Mouse (Mus musculus) effector memory CD4-positive, alpha-beta T cell, adult 7 months (primary cell): Measurements from ENCODE around the gene Olfr625-ps1. TPM values are rescaled to one million over a fixed set of nuclear protein-coding genes. Genes with fewer than 3 reads are reported as not detected.

Experiments used
- polyA plus RNA-seq: library from polyadenylated mRNA; unstranded; fragments of 100-300 nt; shearing (Covaris generic); gene quantifications from one replicate; pipeline ENCODE4 v1.2.1, GENCODE M21; 2017

The Olfr625-ps1 gene
- polyA plus RNA-seq: not detected

GRCm38 (mm10) chr7:103682420-103682819 lies at the start of gene Olfr625-ps1:
Gene Olfr625-ps1 (plus strand): TSS chr7:103682720.

GRCm38 (mm10) chr7:103642602-103643001 lies 39.9 kb upstream of the Olfr625-ps1 start, which contains the start of gene Olfr622:
Gene Olfr622 (minus strand): TSS chr7:103642702.

GRCm38 (mm10) chr7:103663598-103663997 lies 18.9 kb upstream of the Olfr625-ps1 start, which contains the start of gene Olfr623:
Gene Olfr623 (minus strand): TSS chr7:103663698.

GRCm38 (mm10) chr7:103671091-103671490 lies 11.4 kb upstream of the Olfr625-ps1 start, which contains the start of gene Olfr624:
Gene Olfr624 (minus strand): TSS chr7:103671191.

GRCm38 (mm10) chr7:103714371-103714770 lies 31.9 kb downstream of the Olfr625-ps1 start, which contains the start of gene Olfr243:
Gene Olfr243 (plus strand): TSS chr7:103714671.

GRCm38 (mm10) chr7:103730074-103730473 lies 47.6 kb downstream of the Olfr625-ps1 start, which contains the start of gene Olfr628:
Gene Olfr628 (plus strand): TSS chr7:103730374.

Other genes with a start within 250 kb of the Olfr625-ps1 start
- gene Olfr605, start 237.3 kb upstream of the Olfr625-ps1 start, polyA plus RNA-seq: not detected
- not detected for gene Olfr606, start 233.7 kb upstream of the Olfr625-ps1 start, polyA plus RNA-seq
- not detected for gene Olfr607, start 218.6 kb upstream of the Olfr625-ps1 start, polyA plus RNA-seq
- gene Olfr608, start 212.8 kb upstream of the Olfr625-ps1 start, polyA plus RNA-seq: not detected
- gene Olfr609, start 184.7 kb upstream of the Olfr625-ps1 start, polyA plus RNA-seq: not detected
- gene Olfr610, start 170.6 kb upstream of the Olfr625-ps1 start, polyA plus RNA-seq: not detected
- not detected for gene Olfr611, start 161.9 kb upstream of the Olfr625-ps1 start, polyA plus RNA-seq
- gene Olfr612, start 140.0 kb upstream of the Olfr625-ps1 start, polyA plus RNA-seq: not detected
- gene Olfr613, start 134.6 kb upstream of the Olfr625-ps1 start, polyA plus RNA-seq: not detected
- 0.23 TPM for gene Olfr615, start 126.6 kb upstream of the Olfr625-ps1 start, polyA plus RNA-seq
- not detected for gene Olfr616, start 113.6 kb upstream of the Olfr625-ps1 start, polyA plus RNA-seq
- not detected for gene Olfr617, start 109.7 kb upstream of the Olfr625-ps1 start, polyA plus RNA-seq
- gene Olfr618, start 92.6 kb upstream of the Olfr625-ps1 start, polyA plus RNA-seq: not detected
- not detected for gene Olfr619, start 82.1 kb upstream of the Olfr625-ps1 start, polyA plus RNA-seq
- gene Olfr620, start 70.2 kb upstream of the Olfr625-ps1 start, polyA plus RNA-seq: 0.45 TPM
- not detected for gene Olfr622, start 40.0 kb upstream of the Olfr625-ps1 start, polyA plus RNA-seq
- gene Olfr623, start 19.0 kb upstream of the Olfr625-ps1 start, polyA plus RNA-seq: not detected
- not detected for gene Olfr624, start 11.5 kb upstream of the Olfr625-ps1 start, polyA plus RNA-seq
- 0.07 TPM for gene Olfr243, start 32.0 kb downstream of the Olfr625-ps1 start, polyA plus RNA-seq
- gene Olfr628, start 47.7 kb downstream of the Olfr625-ps1 start, polyA plus RNA-seq: not detected
- gene Olfr629, start 62.2 kb downstream of the Olfr625-ps1 start, polyA plus RNA-seq: not detected
- not detected for gene Olfr630, start 74.6 kb downstream of the Olfr625-ps1 start, polyA plus RNA-seq
- not detected for gene Olfr69, start 88.9 kb downstream of the Olfr625-ps1 start, polyA plus RNA-seq
- gene Olfr68, start 97.0 kb downstream of the Olfr625-ps1 start, polyA plus RNA-seq: not detected
- not detected for gene Olfr67, start 109.1 kb downstream of the Olfr625-ps1 start, polyA plus RNA-seq
- gene Hbb-bt, start 131.3 kb downstream of the Olfr625-ps1 start, polyA plus RNA-seq: not detected
- 4.4 TPM for gene Hbb-bs, start 145.4 kb downstream of the Olfr625-ps1 start, polyA plus RNA-seq
- not detected for gene Hbb-bh2, start 157.8 kb downstream of the Olfr625-ps1 start, polyA plus RNA-seq
- gene Hbb-bh1, start 160.4 kb downstream of the Olfr625-ps1 start, polyA plus RNA-seq: 0.65 TPM
- not detected for gene Hbb-y, start 170.5 kb downstream of the Olfr625-ps1 start, polyA plus RNA-seq
- gene Olfr66, start 203.5 kb downstream of the Olfr625-ps1 start, polyA plus RNA-seq: not detected
- gene Olfr64, start 211.8 kb downstream of the Olfr625-ps1 start, polyA plus RNA-seq: not detected
- gene Olfr65, start 220.8 kb downstream of the Olfr625-ps1 start, polyA plus RNA-seq: not detected
- not detected for gene Olfr631, start 246.1 kb downstream of the Olfr625-ps1 start, polyA plus RNA-seq